In the genomic region with DNA sequence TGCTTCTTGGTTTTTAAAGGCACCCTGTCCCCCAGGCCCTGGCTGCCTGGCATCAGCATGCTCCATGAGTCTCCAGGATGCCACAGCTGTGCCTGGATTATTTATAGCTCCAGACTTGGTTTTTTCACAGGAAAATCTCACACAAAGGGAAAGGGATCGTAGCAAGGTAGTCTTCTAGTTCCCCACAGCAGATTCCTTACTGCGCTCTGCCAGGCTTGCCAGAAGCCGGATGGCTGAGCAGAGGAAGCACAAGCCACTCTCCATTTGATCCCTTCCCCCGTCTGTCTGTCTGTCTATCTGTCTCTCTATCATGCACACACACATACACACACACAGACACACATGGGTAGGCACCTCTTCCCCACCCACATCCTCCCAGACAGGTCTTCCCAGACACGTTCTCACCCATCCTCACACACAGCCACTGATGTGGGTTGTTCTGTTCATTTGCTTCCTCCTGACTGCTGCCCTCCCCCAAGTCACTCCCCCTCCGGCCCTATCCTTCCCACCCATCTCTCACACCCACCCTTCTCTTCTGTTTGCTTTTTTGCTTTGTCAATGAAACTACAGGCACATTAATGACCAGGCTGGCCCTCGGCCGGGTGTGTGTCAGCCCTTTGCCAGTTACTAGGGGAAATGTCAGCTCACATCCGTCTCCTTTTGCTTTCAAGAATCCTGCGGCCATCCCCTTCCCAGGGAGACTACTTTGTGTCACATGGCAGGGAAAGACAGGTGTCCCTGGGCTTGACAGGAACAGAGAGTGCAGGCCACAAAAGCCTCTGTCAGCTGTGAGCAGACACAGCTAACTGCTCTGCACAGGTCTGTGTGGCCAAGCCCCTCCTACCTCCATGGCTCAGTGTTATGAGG, we compare ENCODE assay signal across 8 mouse cellular contexts. TPM values are rescaled to one million over a fixed set of nuclear protein-coding genes. Genes with fewer than 3 reads are reported as not detected.
DNase-seq lines count a peak whose midpoint lies in the region; ATAC-seq and TF ChIP-seq lines count a peak whose summit lies in the region.

No protein-coding gene starts in this region.

- 42% methylated on average over 10 of the region's 10 CpGs for WGBS in forebrain, postnatal 0 days
- WGBS in limb, embryonic 14.5 days, result 46% methylated on average over 10 of the region's 10 CpGs

- no peaks in the 10 kb centered on the region for H3K36me3 ChIP-seq in forebrain, postnatal 0 days (ENCODE audit: insufficient read depth)
- no peaks in the 10 kb centered on the region for H3K36me3 ChIP-seq in limb, embryonic 14.5 days (ENCODE audit: control insufficient read depth, insufficient read depth, low read length)

- H3K9me3 ChIP-seq in forebrain, postnatal 0 days (ENCODE audit: low read length), result no peaks in the 10 kb centered on the region
- no peaks in the 10 kb centered on the region for H3K9me3 ChIP-seq in limb, embryonic 14.5 days (ENCODE audit: control insufficient read depth, low read length)

- DNase-seq in layer of hippocampus, adult 11-12 months (ENCODE audit: low spot score), result peak; percentile 45
- DNase-seq in layer of hippocampus, adult 9-10 months (ENCODE audit: low spot score), result no peak
- DNase-seq in brain, adult 2 months (ENCODE audit: low read depth, low spot score), result peak; percentile 88
- DNase-seq in forebrain, postnatal 0 days, result peak; percentile 71
- no peak for DNase-seq in limb, embryonic 14.5 days (ENCODE audit: low spot score)
- peak; percentile 63 for DNase-seq in right cerebral cortex, postnatal 25 days
- DNase-seq in cerebellum, postnatal 36 days, result no peak
- DNase-seq in ovary, postnatal 10 days (ENCODE audit: low spot score), result no peak

- peak overlapping the region; percentile 82 for H3K27ac ChIP-seq in forebrain, postnatal 0 days (ENCODE audit: low read depth, low read length)
- 0 out of 2 replicates have a peak overlapping the region, but pooled peaks have one; percentile 13 for H3K27ac ChIP-seq in limb, embryonic 14.5 days (replicated peaks; ENCODE audit: low read depth, low read length)

- no peak overlapping the region for H3K4me3 ChIP-seq in forebrain, postnatal 0 days (ENCODE audit: low read depth, low read length)
- no peak overlapping the region for H3K4me3 ChIP-seq in limb, embryonic 14.5 days (replicated peaks; ENCODE audit: low read length)

- peaks cover 19% of the 10 kb centered on the region for H3K4me1 ChIP-seq in forebrain, postnatal 0 days (ENCODE audit: insufficient read depth)
- H3K4me1 ChIP-seq in limb, embryonic 14.5 days (ENCODE audit: control insufficient read depth, insufficient read depth, low read length), result peaks cover 20% of the 10 kb centered on the region

- no peak overlapping the region for H3K4me2 ChIP-seq in forebrain, postnatal 0 days (ENCODE audit: low read depth)
- H3K4me2 ChIP-seq in limb, embryonic 14.5 days (replicated peaks; ENCODE audit: low read depth, low read length, severe bottlenecking), result no peak overlapping the region

- peak; percentile 70 for ATAC-seq in forebrain, postnatal 0 days
- no peak for ATAC-seq in limb, embryonic 14.5 days (ENCODE audit: low FRiP score, low read depth)

- no peak for TF ChIP-seq CTCF in forebrain, postnatal 0 days (IDR thresholded peaks at IDR 0.05; ENCODE audit: low read depth)

- no peak for TF ChIP-seq POLR2A in limb, embryonic 14.5 days (IDR thresholded peaks at IDR 0.05; ENCODE audit: borderline replicate concordance, extremely low read depth, insufficient read depth, insufficient read length)

- H3K27me3 ChIP-seq in forebrain, postnatal 0 days (ENCODE audit: insufficient read depth, low read length), result no peaks in the 10 kb centered on the region
- no peaks in the 10 kb centered on the region for H3K27me3 ChIP-seq in limb, embryonic 14.5 days (ENCODE audit: control insufficient read depth, insufficient read depth, low read length)

- H3K9ac ChIP-seq in forebrain, postnatal 0 days, result 0 out of 2 replicates have a peak overlapping the region, but pooled peaks have one; percentile 18
- H3K9ac ChIP-seq in limb, embryonic 14.5 days (ENCODE audit: low read depth, low read length, severe bottlenecking), result peak overlapping the region; percentile 12; the same call in 1 of the 2 replicates

RNA-seq across cellular contexts. Expression of a gene that starts 24.4 kb away (rescaled TPM):
- total RNA-seq in forebrain, postnatal 0 days (2014; rRNA removed), result 134 and 161 TPM in 2 replicates
- polyA plus RNA-seq in forebrain, postnatal 0 days (2015; fragmentation: Nextera tagmentation; extraction: Ambion mirVana), result 86.3 and 95.7 TPM in 2 replicates
- polyA plus RNA-seq in limb, embryonic 14.5 days (2012; rRNA removed), result 37.1 and 50.8 TPM in 2 replicates
- polyA plus RNA-seq in limb, embryonic 14.5 days (2014; fragmentation: Nextera tagmentation; extraction: Ambion mirVana), result 33.9 and 37.0 TPM in 2 replicates

Comparison
In these comparisons a context has a peak if more than half of its experiments do, and no peak if none do; other contexts are left out.
1. DNase-seq: peak in layer of hippocampus, adult 11-12 months (single experiment), brain, adult 2 months (single experiment), forebrain, postnatal 0 days (single experiment) and right cerebral cortex, postnatal 25 days (single experiment); none in layer of hippocampus, adult 9-10 months (single experiment), limb, embryonic 14.5 days (single experiment), cerebellum, postnatal 36 days (0 of 2) and ovary, postnatal 10 days (single experiment).